Mouse (Mus musculus) embryonic facial prominence, embryonic 13.5 days (tissue): ENCODE measurements around the gene Wdfy3. TPM values are rescaled to one million over a fixed set of nuclear protein-coding genes. Genes with fewer than 3 reads are reported as not detected.

Experiments
- ATAC-seq: fragments of 200-750 bp; cut with Nextera tagmentation; 2 replicates; pipeline ENCODE4 v1.8.0; 2017; ENCODE audit warnings: low read depth; ENCODE audit not compliant: insufficient number of reproducible peaks, insufficient read depth, low FRiP score, low TSS enrichment
- H3K27ac ChIP-seq: fragments of 300-500 bp; sonication (generic); 2 replicates; pipeline ENCODE4 v1.5.1; 2015; ENCODE audit warnings: moderate library complexity, mild to moderate bottlenecking, inconsistent platforms
- H3K27me3 ChIP-seq: fragments of 300-500 bp; sonication (generic); 2 replicates; pipeline ENCODE4 v1.6.1; 2015; ENCODE audit warnings: mild to moderate bottlenecking, inconsistent platforms
- H3K36me3 ChIP-seq: fragments of 300-500 bp; sonication (generic); 2 replicates; pipeline ENCODE4 v1.6.1; 2015; ENCODE audit warnings: mild to moderate bottlenecking, inconsistent platforms
- H3K4me1 ChIP-seq: fragments of 300-500 bp; sonication (generic); 2 replicates; pipeline ENCODE4 v1.6.1; 2015; ENCODE audit warnings: inconsistent platforms
- H3K4me2 ChIP-seq: fragments of 300-500 bp; sonication (generic); 2 replicates; pipeline ENCODE4 v1.6.1; 2015; ENCODE audit warnings: moderate library complexity, mild to moderate bottlenecking, inconsistent platforms
- H3K4me3 ChIP-seq: fragments of 300-500 bp; sonication (generic); 2 replicates; pipeline ENCODE4 v1.5.1; 2015; ENCODE audit warnings: mild to moderate bottlenecking, inconsistent platforms
- H3K9ac ChIP-seq: fragments of 300-500 bp; sonication (generic); 2 replicates; pipeline ENCODE4 v1.6.1; 2015; ENCODE audit warnings: mild to moderate bottlenecking, inconsistent platforms
- H3K9me3 ChIP-seq: fragments of 300-500 bp; sonication (generic); 2 replicates; pipeline ENCODE4 v1.6.1; 2016; ENCODE audit warnings: inconsistent platforms
- WGBS: fragments of 180-500 bp; shearing (Covaris S2); methylation state at CpG from one replicate; pipeline ENCODE4 v1.1.7; 2015; ENCODE audit warnings: mixed read lengths; 5-methylcytosine and 5-hydroxymethylcytosine counted together
- polyA plus RNA-seq: library from polyadenylated mRNA; unstranded; fragments of >200 nt; fragmentation: Nextera tagmentation; extraction: Ambion mirVana; gene quantifications from 2 replicates; pipeline ENCODE4 v1.2.1, GENCODE M21; 2015

The Wdfy3 gene
- polyA plus RNA-seq, 1 experiment from 2014 or later = 19.1 TPM

DNA sequence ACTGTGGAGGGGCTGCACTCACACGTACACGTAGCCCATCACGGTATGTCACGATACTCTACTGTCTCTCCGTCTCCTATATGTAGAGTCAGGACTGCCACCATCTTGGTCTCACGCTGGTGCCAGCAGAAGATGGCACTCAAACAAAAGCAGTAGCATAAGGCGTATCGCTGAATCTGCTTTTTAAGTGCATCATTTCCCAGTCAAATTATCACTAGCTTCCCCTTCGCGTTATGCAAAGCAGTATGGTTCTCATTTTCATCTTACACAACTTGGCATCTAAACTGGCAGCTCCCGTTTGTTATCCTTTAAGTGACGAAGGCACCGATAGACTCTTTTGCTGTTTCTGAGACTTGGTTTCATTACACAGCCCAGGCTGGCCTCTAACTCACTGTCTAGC is 110.4 kb downstream of the Wdfy3 start:
- no peaks in the 10 kb centered on the region for H3K9me3 ChIP-seq
- WGBS = 95% methylated on average over 13 of the region's 13 CpGs
- H3K36me3 ChIP-seq = peaks cover 51% of the 10 kb centered on the region
- no peaks in the 10 kb centered on the region for H3K27me3 ChIP-seq
- no peak overlapping the region for H3K4me2 ChIP-seq
- no peak for ATAC-seq
- H3K4me3 ChIP-seq = no peak overlapping the region
- no peak overlapping the region for H3K9ac ChIP-seq
- peaks cover 18% of the 10 kb centered on the region for H3K4me1 ChIP-seq
- no peak overlapping the region for H3K27ac ChIP-seq

DNA sequence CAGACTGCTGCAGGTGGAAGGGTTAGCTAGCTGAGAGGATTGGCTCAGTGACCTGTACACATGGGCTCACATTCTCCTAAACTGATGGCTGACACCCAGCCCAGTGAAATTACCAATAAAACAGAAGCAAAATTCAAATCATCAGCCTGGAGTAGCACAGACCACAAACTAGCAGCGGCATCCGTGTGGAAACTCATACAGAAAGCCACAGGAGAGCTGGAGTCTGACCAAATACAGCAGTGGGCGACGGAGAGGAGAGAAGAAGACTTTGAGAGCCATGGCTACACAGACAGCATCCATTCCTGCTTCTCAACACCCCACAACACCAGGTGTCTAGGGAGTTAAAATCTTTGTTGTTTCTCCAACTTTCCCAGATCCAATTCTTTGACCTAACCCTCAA is 110.8 kb downstream of the Wdfy3 start:
- Histone ChIP-seq H3K27me3 (no peaks in the 10 kb centered on the region), H3K36me3 (peaks cover 51% of the 10 kb centered on the region), H3K27ac (no peak overlapping the region), H3K9me3 (no peaks in the 10 kb centered on the region), H3K9ac (no peak overlapping the region), H3K4me2 (no peak overlapping the region), H3K4me1 (peaks cover 18% of the 10 kb centered on the region), H3K4me3 (no peak overlapping the region)
- 84% methylated on average over 4 of the region's 4 CpGs for WGBS
- no peak for ATAC-seq

DNA sequence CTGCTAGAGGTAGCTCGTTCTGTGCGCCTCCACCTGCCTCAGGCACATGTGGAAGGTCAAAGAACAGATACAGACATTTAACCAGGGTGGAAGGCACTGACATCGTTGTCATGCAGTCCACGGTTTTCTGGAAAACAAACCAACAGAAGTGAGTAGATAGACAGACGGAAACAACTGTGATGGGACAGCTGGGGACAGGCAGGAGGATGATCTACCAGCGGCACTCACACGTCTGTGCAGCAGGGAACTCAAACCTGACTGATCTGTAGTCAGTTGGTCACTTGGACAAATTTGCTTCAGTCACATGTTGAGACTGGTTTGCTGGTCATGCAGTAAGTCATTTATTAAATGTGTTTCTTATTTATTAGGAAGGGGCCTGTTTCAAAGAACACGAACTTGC is 112.3 kb downstream of the Wdfy3 start:
- Histone ChIP-seq H3K4me2 (no peak overlapping the region), H3K27ac (no peak overlapping the region), H3K27me3 (no peaks in the 10 kb centered on the region), H3K36me3 (peaks cover 58% of the 10 kb centered on the region), H3K9me3 (no peaks in the 10 kb centered on the region), H3K9ac (no peak overlapping the region), H3K4me3 (no peak overlapping the region), H3K4me1 (peaks cover 13% of the 10 kb centered on the region)
- no peak for ATAC-seq
- WGBS = 75% methylated on average over 8 of the region's 8 CpGs

DNA sequence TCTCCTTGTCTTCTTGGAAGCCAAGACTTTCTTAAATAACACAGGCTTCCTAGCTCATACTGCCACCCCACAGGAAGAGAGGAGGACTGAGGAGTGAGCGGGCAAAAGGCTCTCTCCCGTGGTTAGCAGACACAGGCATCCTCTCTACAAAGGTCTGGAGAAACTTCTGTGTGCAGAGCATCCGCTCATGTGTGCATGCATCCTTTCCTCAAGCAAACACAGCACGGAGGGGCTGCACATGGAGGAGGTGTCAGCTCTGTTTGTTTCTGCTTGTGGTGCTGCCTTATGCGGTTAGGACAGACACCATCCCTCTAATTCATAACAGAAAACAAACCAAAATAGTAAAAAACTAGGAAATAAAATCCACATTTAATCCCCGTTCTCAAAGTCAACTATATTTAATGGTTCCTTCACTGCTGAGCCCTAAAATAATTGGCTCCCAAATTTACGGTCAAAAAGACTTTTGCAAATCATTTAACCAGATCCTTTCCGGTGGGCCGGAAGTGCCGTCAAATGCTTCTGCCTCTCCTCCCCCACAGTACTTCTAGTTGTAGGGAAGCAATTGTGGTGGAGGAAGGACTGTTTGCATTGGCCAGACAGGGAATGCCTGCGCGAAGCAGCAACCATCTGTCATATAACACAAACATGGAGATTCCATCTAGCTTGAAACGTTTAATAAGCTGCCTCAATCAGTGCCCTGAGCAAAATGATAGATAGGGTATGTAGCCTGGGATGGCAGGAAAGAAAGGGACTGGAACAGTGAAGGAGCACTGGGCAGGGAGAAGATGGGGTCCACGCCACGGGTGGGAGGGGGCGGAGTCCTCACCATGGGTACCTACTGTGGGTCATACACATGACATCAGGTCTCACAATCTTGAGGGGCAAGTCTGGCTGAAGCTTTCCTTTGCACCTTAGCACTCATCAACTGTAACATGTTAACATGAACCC is 115.1 kb downstream of the Wdfy3 start:
- no peak for ATAC-seq
- H3K4me1 ChIP-seq = peaks cover 13% of the 10 kb centered on the region
- 61% methylated on average over 16 of the region's 16 CpGs for WGBS
- H3K27me3 ChIP-seq = no peaks in the 10 kb centered on the region
- no peaks in the 10 kb centered on the region for H3K9me3 ChIP-seq
- 0 out of 2 replicates have a peak overlapping the region, but pooled peaks have one; percentile 17 for H3K27ac ChIP-seq
- no peak overlapping the region for H3K4me3 ChIP-seq
- peaks cover 55% of the 10 kb centered on the region for H3K36me3 ChIP-seq
- H3K4me2 ChIP-seq = no peak overlapping the region
- no peak overlapping the region for H3K9ac ChIP-seq

DNA sequence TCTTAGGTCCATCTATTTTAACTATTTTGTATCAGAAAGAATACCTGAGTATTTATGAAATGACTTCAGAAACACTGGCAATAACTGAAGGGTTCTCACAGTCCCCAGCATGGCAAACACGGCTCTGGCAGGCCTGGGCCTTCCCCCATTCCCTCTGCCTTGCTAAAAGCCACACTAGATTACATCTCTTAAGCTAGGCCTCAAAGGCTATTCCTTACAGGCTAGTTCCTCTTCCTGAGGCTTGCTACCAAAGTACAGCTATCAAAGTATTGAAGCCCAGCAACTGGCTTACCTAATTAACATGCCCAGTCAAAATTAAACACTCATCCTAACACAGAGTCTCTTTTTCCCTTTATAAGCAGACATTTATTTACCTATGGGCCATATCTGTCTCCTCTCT is 117.8 kb downstream of the Wdfy3 start:
- Histone ChIP-seq H3K4me2 (no peak overlapping the region), H3K9ac (no peak overlapping the region), H3K36me3 (peaks cover 59% of the 10 kb centered on the region), H3K4me3 (no peak overlapping the region), H3K27me3 (no peaks in the 10 kb centered on the region), H3K9me3 (no peaks in the 10 kb centered on the region; the same call in 1 of the 2 replicates), H3K4me1 (peaks cover 13% of the 10 kb centered on the region), H3K27ac (no peak overlapping the region)
- WGBS = 86% methylated on average over 1 of the region's 1 CpGs
- ATAC-seq = no peak

DNA sequence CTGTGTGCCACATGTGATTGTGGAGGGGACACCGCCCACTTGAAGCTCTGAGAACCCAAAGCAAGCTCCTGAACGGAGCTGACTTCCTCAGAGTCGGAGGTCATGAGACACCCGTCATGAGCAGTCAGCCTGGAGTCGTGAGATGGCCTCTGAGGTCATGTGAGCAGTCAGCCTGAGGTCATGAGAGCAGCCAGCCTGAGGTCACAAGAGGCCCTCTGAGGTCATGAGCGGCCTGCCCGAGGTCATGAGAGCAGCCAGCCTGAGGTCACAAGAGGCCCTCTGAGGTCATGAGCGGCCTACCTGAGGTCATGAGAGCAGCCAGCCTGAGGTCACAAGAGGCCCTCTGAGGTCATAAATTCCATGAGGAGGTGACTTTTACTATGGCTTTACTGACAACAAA is 120.4 kb downstream of the Wdfy3 start:
- Histone ChIP-seq H3K9ac (no peak overlapping the region), H3K4me3 (no peak overlapping the region), H3K4me1 (no peaks in the 10 kb centered on the region), H3K4me2 (no peak overlapping the region), H3K36me3 (peaks cover 66% of the 10 kb centered on the region), H3K27me3 (no peaks in the 10 kb centered on the region), H3K9me3 (no peaks in the 10 kb centered on the region; the same call in 1 of the 2 replicates), H3K27ac (no peak overlapping the region)
- 57% methylated on average over 8 of the region's 8 CpGs for WGBS
- ATAC-seq = no peak

DNA sequence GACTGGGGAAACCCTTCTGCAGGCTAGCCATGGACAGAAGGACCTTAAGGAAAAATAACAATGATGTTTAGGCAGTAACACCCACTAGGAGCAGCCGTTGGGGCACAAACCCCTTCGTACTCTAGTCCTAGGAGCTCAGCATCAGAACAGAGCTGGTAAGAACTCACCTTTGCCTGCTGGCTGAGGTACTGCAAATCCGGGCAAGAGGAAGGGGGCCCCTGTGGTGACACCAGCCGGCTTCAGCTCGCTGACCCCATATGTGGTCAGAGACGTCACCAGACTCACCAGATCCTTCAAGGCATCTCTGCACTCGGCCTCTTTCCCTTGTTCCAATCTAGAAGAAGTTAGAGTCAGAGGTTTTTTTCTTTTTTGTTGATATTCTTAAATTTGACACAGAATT is 121.1 kb downstream of the Wdfy3 start:
- no peak for ATAC-seq
- Histone ChIP-seq H3K27ac (no peak overlapping the region), H3K4me2 (no peak overlapping the region), H3K27me3 (no peaks in the 10 kb centered on the region), H3K36me3 (peaks cover 72% of the 10 kb centered on the region), H3K4me3 (no peak overlapping the region), H3K4me1 (no peaks in the 10 kb centered on the region), H3K9me3 (no peaks in the 10 kb centered on the region; the same call in 1 of the 2 replicates), H3K9ac (no peak overlapping the region)
- 85% methylated on average over 7 of the region's 7 CpGs for WGBS

DNA sequence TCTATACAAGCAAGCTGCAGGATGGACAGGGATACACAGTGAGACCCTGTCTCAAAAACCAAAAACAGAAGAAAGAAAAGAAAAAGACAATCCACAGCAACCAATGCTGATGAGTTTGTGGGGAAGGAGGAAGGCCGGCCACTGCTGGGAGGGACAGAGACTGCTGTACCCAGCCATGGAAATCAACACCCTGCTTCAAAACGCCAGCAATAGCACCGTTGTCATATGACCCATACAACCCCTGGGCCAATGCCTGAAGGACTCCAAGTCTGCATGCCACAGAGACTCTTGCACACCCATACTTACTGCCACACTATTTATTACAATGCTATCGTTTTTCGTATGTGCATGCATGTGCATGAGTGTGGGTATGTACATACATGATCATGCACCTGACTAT is 124.0 kb downstream of the Wdfy3 start:
- H3K27ac ChIP-seq = no peak overlapping the region
- no peaks in the 10 kb centered on the region for H3K27me3 ChIP-seq
- H3K4me3 ChIP-seq = no peak overlapping the region
- no peaks in the 10 kb centered on the region; the same call in 1 of the 2 replicates for H3K9me3 ChIP-seq
- H3K4me1 ChIP-seq = no peaks in the 10 kb centered on the region
- WGBS = 86% methylated on average over 5 of the region's 5 CpGs
- no peak overlapping the region for H3K9ac ChIP-seq
- H3K4me2 ChIP-seq = no peak overlapping the region
- peaks cover 85% of the 10 kb centered on the region for H3K36me3 ChIP-seq
- ATAC-seq = no peak

DNA sequence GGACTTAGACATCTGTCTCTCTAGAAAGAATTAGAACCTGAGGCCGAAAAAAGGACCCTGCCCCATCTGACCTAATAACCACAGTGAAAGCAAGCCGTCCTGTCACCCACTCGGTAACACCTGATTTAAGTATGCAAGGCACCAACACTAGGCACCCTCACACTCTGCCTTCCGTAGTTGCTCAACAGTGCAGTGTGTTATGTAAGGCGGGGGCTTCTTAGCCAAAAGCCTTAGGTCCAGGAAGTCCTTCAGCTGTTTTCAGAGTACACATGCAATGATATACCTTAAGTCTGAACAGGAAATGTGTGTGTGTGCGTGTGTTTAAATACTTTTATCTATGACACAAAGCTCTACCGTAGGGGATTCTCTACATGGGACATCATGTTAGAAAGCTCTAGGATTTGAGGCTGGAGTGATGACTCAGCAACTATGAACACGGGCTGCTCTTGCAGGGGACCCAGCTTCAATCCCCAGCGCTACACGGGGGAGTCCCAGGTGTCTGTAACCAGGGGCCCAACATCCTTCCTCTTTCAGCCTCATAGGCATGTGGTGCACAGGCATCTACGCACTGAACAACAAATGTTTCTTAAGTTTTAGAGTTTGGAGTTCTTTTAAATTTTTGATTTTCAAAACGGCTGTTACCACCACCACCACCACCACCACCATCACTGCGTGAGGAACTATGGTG is 131.7 kb downstream of the Wdfy3 start:
- Histone ChIP-seq H3K9me3 (no peaks in the 10 kb centered on the region), H3K4me2 (no peak overlapping the region), H3K4me3 (no peak overlapping the region), H3K4me1 (no peaks in the 10 kb centered on the region), H3K27me3 (no peaks in the 10 kb centered on the region), H3K36me3 (peaks cover 87% of the 10 kb centered on the region), H3K27ac (no peak overlapping the region), H3K9ac (no peak overlapping the region)
- WGBS = 90% methylated on average over 13 of the region's 13 CpGs
- ATAC-seq = no peak

DNA sequence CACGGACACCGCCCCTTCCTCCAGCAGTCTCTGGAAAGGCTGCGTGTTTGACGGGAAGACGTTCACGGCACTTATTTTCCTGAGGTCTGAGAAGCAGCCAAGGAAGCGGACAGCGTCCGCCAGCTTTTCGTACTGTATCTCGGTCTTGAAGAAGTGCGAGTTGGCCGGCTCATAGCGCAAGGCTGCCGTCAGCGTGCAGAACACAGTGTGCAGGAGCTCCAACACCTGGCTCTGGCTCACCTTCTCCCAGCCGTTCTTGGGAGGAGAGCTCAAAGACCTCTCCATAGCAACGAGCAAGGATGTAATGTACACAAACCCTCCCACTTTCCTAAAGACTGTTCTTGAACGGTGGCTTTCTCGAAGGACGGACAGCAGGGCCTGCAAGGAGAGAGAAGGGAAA is 132.4 kb downstream of the Wdfy3 start:
- no peak for ATAC-seq
- no peaks in the 10 kb centered on the region for H3K9me3 ChIP-seq
- no peaks in the 10 kb centered on the region for H3K27me3 ChIP-seq
- no peak overlapping the region for H3K27ac ChIP-seq
- H3K36me3 ChIP-seq = peaks cover 83% of the 10 kb centered on the region
- H3K9ac ChIP-seq = no peak overlapping the region
- no peak overlapping the region for H3K4me2 ChIP-seq
- no peaks in the 10 kb centered on the region for H3K4me1 ChIP-seq
- WGBS = 91% methylated on average over 21 of the region's 21 CpGs
- no peak overlapping the region for H3K4me3 ChIP-seq

DNA sequence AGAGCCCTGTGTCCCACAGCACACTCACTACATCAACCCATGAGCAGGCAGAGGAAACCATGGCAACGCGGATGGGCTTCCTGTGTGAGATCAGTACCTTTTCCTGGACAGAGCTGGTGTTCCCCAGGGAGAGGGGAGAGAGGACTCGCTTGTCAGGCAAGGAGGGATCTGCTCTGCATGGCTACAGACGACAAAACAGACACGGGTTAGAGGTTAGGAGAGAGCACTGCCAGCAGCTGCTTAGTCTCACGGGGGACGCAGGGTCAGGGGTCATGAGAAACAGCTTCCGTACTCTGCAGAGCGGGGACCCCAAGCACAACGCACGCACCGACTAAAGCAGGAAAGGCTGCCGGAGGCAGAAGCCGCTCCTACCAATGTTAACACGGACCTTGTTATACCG is 133.8 kb downstream of the Wdfy3 start:
- H3K36me3 ChIP-seq = peaks cover 76% of the 10 kb centered on the region

DNA sequence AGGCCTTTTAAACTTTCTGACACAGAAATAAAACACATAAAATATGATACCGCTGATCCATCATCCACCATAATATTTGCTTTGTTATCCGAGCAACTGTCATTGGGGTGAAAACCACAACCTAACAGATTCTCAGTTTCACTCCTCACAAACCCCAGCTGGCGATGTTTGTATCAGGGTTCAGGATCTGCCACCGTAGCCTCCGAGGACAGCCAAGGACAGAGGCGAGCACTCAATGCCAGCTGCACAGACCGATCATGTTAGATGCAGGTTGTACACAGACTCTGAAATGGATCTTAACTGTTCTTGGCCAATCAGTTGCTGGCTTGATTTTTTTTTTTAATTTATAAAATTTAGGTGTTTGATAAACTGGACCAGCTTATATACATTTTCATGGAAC is 135.1 kb downstream of the Wdfy3 start:
- 74% methylated on average over 7 of the region's 7 CpGs for WGBS
- no peaks in the 10 kb centered on the region for H3K4me1 ChIP-seq

More for the DNA sequence above, 133.8 kb downstream of the Wdfy3 start:
- Histone ChIP-seq H3K9me3 (no peaks in the 10 kb centered on the region), H3K4me3 (no peak overlapping the region), H3K27ac (no peak overlapping the region), H3K4me2 (no peak overlapping the region), H3K9ac (no peak overlapping the region), H3K27me3 (no peaks in the 10 kb centered on the region), H3K4me1 (no peaks in the 10 kb centered on the region)
- ATAC-seq = no peak
- WGBS = 54% methylated on average over 16 of the region's 16 CpGs

More for the DNA sequence above, 135.1 kb downstream of the Wdfy3 start:
- no peak for ATAC-seq
- Histone ChIP-seq H3K4me2 (no peak overlapping the region), H3K4me3 (no peak overlapping the region), H3K27me3 (no peaks in the 10 kb centered on the region), H3K9me3 (no peaks in the 10 kb centered on the region), H3K36me3 (peaks cover 76% of the 10 kb centered on the region), H3K9ac (no peak overlapping the region), H3K27ac (no peak overlapping the region)
